Comparison of ENCODE assay signal across 11 mouse cellular contexts in genomic region chr5:28955036-28955435, GRCm38 (mm10).
A peak's percentile ranks its signal among the peaks of the same experiment; 100 is the strongest.
DNase-seq lines count a peak whose midpoint lies in the region; ATAC-seq lines count a peak whose summit lies in the region.
"Had no signal": no experiment of that assay in that cellular context is flagged by ENCODE, and none has a peak within 500 bp of the region (broad histone marks: within the 10 kb centered on the region; RNA-seq: fewer than 3 reads in every experiment).

No protein-coding gene starts in this region.

- H3K4me1 ChIP-seq in hindbrain, embryonic 11.5 days (replicated peaks; ENCODE audit: control insufficient read depth, insufficient read depth, low read length): no peaks in the 10 kb centered on the region
- no peaks in the 10 kb centered on the region for H3K4me1 ChIP-seq in hindbrain, embryonic 13.5 days (replicated peaks)
- H3K4me1 ChIP-seq in limb, embryonic 10.5 days: no peaks in the 10 kb centered on the region
- H3K4me1 ChIP-seq: midbrain, embryonic 13.5 days had no signal

- no peaks in the 10 kb centered on the region for H3K36me3 ChIP-seq in hindbrain, embryonic 11.5 days (ENCODE audit: control insufficient read depth, insufficient read depth, low read length)
- no peaks in the 10 kb centered on the region for H3K36me3 ChIP-seq in hindbrain, embryonic 13.5 days
- H3K36me3 ChIP-seq in limb, embryonic 10.5 days: no peaks in the 10 kb centered on the region
- H3K36me3 ChIP-seq: midbrain, embryonic 13.5 days had no signal

- H3K9me3 ChIP-seq in hindbrain, embryonic 11.5 days (ENCODE audit: control insufficient read depth, low read length): no peaks in the 10 kb centered on the region
- H3K9me3 ChIP-seq in hindbrain, embryonic 13.5 days: no peaks in the 10 kb centered on the region
- no peaks in the 10 kb centered on the region for H3K9me3 ChIP-seq in limb, embryonic 10.5 days (replicated peaks)
- H3K9me3 ChIP-seq: midbrain, embryonic 13.5 days had no signal

- no peak overlapping the region for H3K9ac ChIP-seq in hindbrain, embryonic 11.5 days (ENCODE audit: low read depth, low read length)
- no peak overlapping the region for H3K9ac ChIP-seq in hindbrain, embryonic 13.5 days
- H3K9ac ChIP-seq: forebrain, postnatal 0 days; hindbrain, embryonic 14.5 days; midbrain, embryonic 13.5 days had no signal

- peak; percentile 37 for DNase-seq in hindbrain, embryonic 11.5 days (ENCODE audit: low spot score)
- peak; percentile 8 for DNase-seq in 416B (ENCODE audit: low read depth)
- DNase-seq in R1 (ENCODE audit: low read depth, low spot score): peak; percentile 47
- peak; percentile 57 for DNase-seq in limb, embryonic 10.5 days (ENCODE audit: low spot score)
- no peak for DNase-seq in cerebellum, adult 9-10 months
- no peak for DNase-seq in thymus, postnatal 25 days
- DNase-seq: forebrain, postnatal 0 days had no signal

- no peak overlapping the region for H3K4me3 ChIP-seq in hindbrain, embryonic 11.5 days (ENCODE audit: low read depth, low read length)
- H3K4me3 ChIP-seq in hindbrain, embryonic 13.5 days: no peak overlapping the region
- H3K4me3 ChIP-seq in limb, embryonic 10.5 days: no peak overlapping the region
- H3K4me3 ChIP-seq: midbrain, embryonic 13.5 days had no signal

- H3K27me3 ChIP-seq in hindbrain, embryonic 11.5 days (ENCODE audit: control insufficient read depth, insufficient read depth, low read length): no peaks in the 10 kb centered on the region
- no peaks in the 10 kb centered on the region for H3K27me3 ChIP-seq in hindbrain, embryonic 13.5 days
- no peaks in the 10 kb centered on the region for H3K27me3 ChIP-seq in limb, embryonic 10.5 days (ENCODE audit: low read depth, poor library complexity, severe bottlenecking)
- H3K27me3 ChIP-seq: midbrain, embryonic 13.5 days had no signal

- no peak overlapping the region for H3K27ac ChIP-seq in hindbrain, embryonic 11.5 days (ENCODE audit: low read depth, low read length)
- no peak overlapping the region for H3K27ac ChIP-seq in hindbrain, embryonic 13.5 days
- H3K27ac ChIP-seq in limb, embryonic 10.5 days: no peak overlapping the region
- H3K27ac ChIP-seq: hindbrain, embryonic 14.5 days; midbrain, embryonic 13.5 days had no signal

- no peak overlapping the region for H3K4me2 ChIP-seq in hindbrain, embryonic 11.5 days (replicated peaks; ENCODE audit: low read depth, low read length)
- H3K4me2 ChIP-seq in hindbrain, embryonic 13.5 days: no peak overlapping the region
- H3K4me2 ChIP-seq: hindbrain, embryonic 14.5 days; midbrain, embryonic 13.5 days had no signal

- no peak for ATAC-seq in hindbrain, embryonic 11.5 days (ENCODE audit: low FRiP score)
- no peak for ATAC-seq in hindbrain, embryonic 13.5 days (ENCODE audit: low FRiP score)
- ATAC-seq in megakaryocyte-erythroid progenitor cell, adult 5-6 weeks (replicated peaks; ENCODE audit: low FRiP score, low TSS enrichment, poor library complexity, severe bottlenecking): no peak
- ATAC-seq: forebrain, postnatal 0 days; midbrain, embryonic 13.5 days had no signal

Comparison
In these comparisons a context has a peak if more than half of its experiments do, and no peak if none do; other contexts are left out.
1. DNase-seq: peak in hindbrain, embryonic 11.5 days (single experiment), 416B (single experiment), R1 (single experiment) and limb, embryonic 10.5 days (single experiment); none in cerebellum, adult 9-10 months (single experiment) and thymus, postnatal 25 days (single experiment).